Comparison of ENCODE assay signal across 27 mouse cellular contexts in genomic region chr9:116569680-116570079, GRCm38 (mm10).
A peak's percentile ranks its signal among the peaks of the same experiment; 100 is the strongest.
DNase-seq lines count a peak whose midpoint lies in the region; ATAC-seq and TF ChIP-seq lines count a peak whose summit lies in the region.
"Had no signal": no experiment of that assay in that cellular context is flagged by ENCODE, and none has a peak within 500 bp of the region (broad histone marks: within the 10 kb centered on the region; RNA-seq: fewer than 3 reads in every experiment).

No protein-coding gene starts in this region.

- H3K9ac ChIP-seq in intestine, embryonic 14.5 days (ENCODE audit: low read length) = no peak overlapping the region
- no peak overlapping the region for H3K9ac ChIP-seq in intestine, postnatal 0 days (ENCODE audit: low read depth, low read length)
- H3K9ac ChIP-seq in neural tube, embryonic 15.5 days (replicated peaks) = no peak overlapping the region
- H3K9ac ChIP-seq: embryonic facial prominence, embryonic 13.5 days; embryonic facial prominence, embryonic 15.5 days; forebrain, embryonic 12.5 days had no signal

- no peak overlapping the region for H3K4me3 ChIP-seq in intestine, embryonic 14.5 days (ENCODE audit: low read depth, low read length)
- no peak overlapping the region for H3K4me3 ChIP-seq in intestine, postnatal 0 days (ENCODE audit: low read depth, low read length)
- H3K4me3 ChIP-seq in neural tube, embryonic 15.5 days (replicated peaks) = no peak overlapping the region
- H3K4me3 ChIP-seq: embryonic facial prominence, embryonic 13.5 days; embryonic facial prominence, embryonic 15.5 days; erythroblast, embryonic 14.5 days; forebrain, embryonic 10.5 days; forebrain, embryonic 12.5 days had no signal

- H3K27ac ChIP-seq in intestine, embryonic 14.5 days (ENCODE audit: low read depth) = no peak overlapping the region
- no peak overlapping the region for H3K27ac ChIP-seq in intestine, postnatal 0 days (ENCODE audit: low read depth, low read length)
- no peak overlapping the region for H3K27ac ChIP-seq in neural tube, embryonic 15.5 days (replicated peaks)
- H3K27ac ChIP-seq: embryonic facial prominence, embryonic 13.5 days; embryonic facial prominence, embryonic 15.5 days; forebrain, embryonic 10.5 days; forebrain, embryonic 12.5 days had no signal

- 56% methylated on average over 2 of the region's 2 CpGs for WGBS in intestine, embryonic 14.5 days
- 83% methylated on average over 2 of the region's 2 CpGs for WGBS in intestine, postnatal 0 days
- 87% methylated on average over 2 of the region's 2 CpGs for WGBS in neural tube, embryonic 15.5 days

- DNase-seq in intestine, embryonic 14.5 days (ENCODE audit: low spot score) = peak; percentile 32
- DNase-seq in neural tube, embryonic 10.5 days (ENCODE audit: extremely low spot score, low spot score) = peak; percentile 8
- DNase-seq in adrenal gland, postnatal 4 days (ENCODE audit: low spot score in 2 of 2) = no peak
- DNase-seq: adrenal gland, adult 8-10 months; adrenal gland, postnatal 14 days; adrenal gland, postnatal 36 days; B cell, adult 2 months; cerebellum, adult 11 months; cerebellum, adult 18-20 months; cerebellum, adult 8-10 months; cerebellum, adult 9-11 months; cerebellum, postnatal 14 days; cerebellum, postnatal 36 days; embryo, embryonic 11 days had no signal

- H3K4me1 ChIP-seq in intestine, embryonic 14.5 days (replicated peaks; ENCODE audit: control insufficient read depth, insufficient read depth, low read length) = no peaks in the 10 kb centered on the region
- H3K4me1 ChIP-seq in intestine, postnatal 0 days (replicated peaks; ENCODE audit: control insufficient read depth, insufficient read depth, low read length) = no peaks in the 10 kb centered on the region
- no peaks in the 10 kb centered on the region for H3K4me1 ChIP-seq in neural tube, embryonic 15.5 days
- H3K4me1 ChIP-seq: embryonic facial prominence, embryonic 13.5 days; embryonic facial prominence, embryonic 15.5 days; forebrain, embryonic 10.5 days; forebrain, embryonic 12.5 days had no signal

- H3K4me2 ChIP-seq in intestine, embryonic 14.5 days (ENCODE audit: low read length) = no peak overlapping the region
- H3K4me2 ChIP-seq in intestine, postnatal 0 days (replicated peaks; ENCODE audit: low read depth) = no peak overlapping the region
- no peak overlapping the region for H3K4me2 ChIP-seq in neural tube, embryonic 15.5 days
- H3K4me2 ChIP-seq: embryonic facial prominence, embryonic 13.5 days; embryonic facial prominence, embryonic 15.5 days; forebrain, embryonic 12.5 days had no signal

- no peak for TF ChIP-seq CTCF in intestine, postnatal 0 days (IDR thresholded peaks at IDR 0.05; ENCODE audit: low read depth)

- H3K36me3 ChIP-seq in intestine, embryonic 14.5 days (ENCODE audit: control insufficient read depth, insufficient read depth, low read length) = no peaks in the 10 kb centered on the region
- H3K36me3 ChIP-seq in intestine, postnatal 0 days (ENCODE audit: control insufficient read depth, insufficient read depth) = no peaks in the 10 kb centered on the region
- no peaks in the 10 kb centered on the region for H3K36me3 ChIP-seq in neural tube, embryonic 15.5 days
- H3K36me3 ChIP-seq: embryonic facial prominence, embryonic 13.5 days; embryonic facial prominence, embryonic 15.5 days; forebrain, embryonic 10.5 days; forebrain, embryonic 12.5 days; G1E had no signal

- H3K9me3 ChIP-seq in intestine, embryonic 14.5 days (ENCODE audit: control insufficient read depth, low read length) = no peaks in the 10 kb centered on the region
- no peaks in the 10 kb centered on the region for H3K9me3 ChIP-seq in intestine, postnatal 0 days (ENCODE audit: control insufficient read depth)
- H3K9me3 ChIP-seq in neural tube, embryonic 15.5 days (replicated peaks) = no peaks in the 10 kb centered on the region
- H3K9me3 ChIP-seq: embryonic facial prominence, embryonic 13.5 days; embryonic facial prominence, embryonic 15.5 days; forebrain, embryonic 10.5 days; forebrain, embryonic 12.5 days had no signal

- no peak for ATAC-seq in intestine, embryonic 14.5 days (replicated peaks; ENCODE audit: low FRiP score, low TSS enrichment, low read depth)
- no peak for ATAC-seq in intestine, postnatal 0 days
- ATAC-seq in neural tube, embryonic 15.5 days (ENCODE audit: low FRiP score) = no peak
- ATAC-seq: activated CD4-positive, CD25-positive, alpha-beta regulatory T cell, adult 4 months; CD4-positive, CD25-positive, alpha-beta regulatory T cell, adult 4 months; forebrain, embryonic 14.5 days; forebrain, embryonic 16.5 days; Patski had no signal

- H3K27me3 ChIP-seq in intestine, embryonic 14.5 days (replicated peaks; ENCODE audit: control insufficient read depth, insufficient read depth, low read length) = no peaks in the 10 kb centered on the region
- H3K27me3 ChIP-seq in intestine, postnatal 0 days (replicated peaks; ENCODE audit: control insufficient read depth, insufficient read depth, low read length) = no peaks in the 10 kb centered on the region
- no peaks in the 10 kb centered on the region for H3K27me3 ChIP-seq in neural tube, embryonic 15.5 days (replicated peaks)
- H3K27me3 ChIP-seq: embryonic facial prominence, embryonic 13.5 days; embryonic facial prominence, embryonic 15.5 days; forebrain, embryonic 12.5 days; Patski had no signal

Comparison
In these comparisons a context has a peak if more than half of its experiments do, and no peak if none do; other contexts are left out.
1. DNase-seq: peak in intestine, embryonic 14.5 days (single experiment) and neural tube, embryonic 10.5 days (single experiment); none in adrenal gland, postnatal 4 days (0 of 2).